Mouse (Mus musculus) midbrain, embryonic 14.5 days (tissue): ENCODE data around the gene Hoxa3. TPM values are rescaled to one million over a fixed set of nuclear protein-coding genes. Genes with fewer than 3 reads are reported as not detected.

Source experiments
- ATAC-seq: fragments of 200-750 bp; cut with Nextera tagmentation; 2 replicates; pipeline ENCODE4 v1.8.0; 2017; ENCODE audit warnings: moderate number of reproducible peaks, moderate library complexity; ENCODE audit not compliant: low FRiP score, low TSS enrichment
- DNase-seq: peaks from one replicate; pipeline ENCODE4 v3.0.0-alpha.2; 2015
- H3K27ac ChIP-seq: fragments of 300-500 bp; sonication (generic); replicated peaks from 2 replicates; pipeline ENCODE4 v1.5.1; 2014; ENCODE audit warnings: mild to moderate bottlenecking, low read depth, low read length, moderate library complexity
- H3K27me3 ChIP-seq: fragments of 300-500 bp; sonication (generic); 2 replicates; pipeline ENCODE4 v1.6.1; 2014; ENCODE audit warnings: low read length, control low read depth, mixed read lengths; ENCODE audit not compliant: control insufficient read depth, insufficient read depth
- H3K36me3 ChIP-seq: fragments of 300-500 bp; sonication (generic); 2 replicates; pipeline ENCODE4 v1.6.1; 2014; ENCODE audit warnings: low read length, control low read depth; ENCODE audit not compliant: control insufficient read depth, insufficient read depth
- H3K4me1 ChIP-seq: fragments of 300-500 bp; sonication (generic); 2 replicates; pipeline ENCODE4 v1.6.1; 2014; ENCODE audit warnings: mild to moderate bottlenecking, antibody characterized with exemption, low read length, control low read depth; ENCODE audit not compliant: control insufficient read depth, insufficient read depth
- H3K4me2 ChIP-seq: fragments of 300-500 bp; sonication (generic); 2 replicates; pipeline ENCODE4 v1.6.1; 2014; ENCODE audit warnings: mild to moderate bottlenecking, low read length, moderate library complexity
- H3K4me3 ChIP-seq: fragments of 300-500 bp; sonication (generic); replicated peaks from 2 replicates; pipeline ENCODE4 v1.5.1; 2014; ENCODE audit warnings: low read depth, low read length
- H3K9ac ChIP-seq: fragments of 300-500 bp; sonication (generic); replicated peaks from 2 replicates; pipeline ENCODE4 v1.6.1; 2014; ENCODE audit warnings: mild to moderate bottlenecking, low read length, moderate library complexity
- H3K9me3 ChIP-seq: fragments of 300-500 bp; sonication (generic); 2 replicates; pipeline ENCODE4 v1.6.1; 2016; ENCODE audit warnings: low read length, control low read depth, mixed read lengths; ENCODE audit not compliant: control insufficient read depth
- WGBS: fragments of 180-500 bp; shearing (Covaris S2); extraction: QIAGEN DNeasy Blood & Tissue Kit; methylation state at CpG from one replicate; pipeline ENCODE4 v1.1.7; 2014; 5-methylcytosine and 5-hydroxymethylcytosine counted together
- microRNA counts: library from miRNA; unstranded; fragments of <30 nt; microRNA quantifications from one replicate; lab custom pipeline; 2016
- microRNA-seq: library from miRNA; unstranded; fragments of <30 nt; microRNA quantifications from one replicate; pipeline ENCODE4, GENCODE M21; 2016
- polyA plus RNA-seq: library from polyadenylated mRNA; unstranded; fragments of >200 nt; fragmentation: Nextera tagmentation; extraction: Ambion mirVana; gene quantifications from 2 replicates; pipeline ENCODE4 v1.2.1, GENCODE M21; 2014

Gene Hoxa3
- polyA plus RNA-seq, 1 experiment from 2014 or later: not detected

DNA sequence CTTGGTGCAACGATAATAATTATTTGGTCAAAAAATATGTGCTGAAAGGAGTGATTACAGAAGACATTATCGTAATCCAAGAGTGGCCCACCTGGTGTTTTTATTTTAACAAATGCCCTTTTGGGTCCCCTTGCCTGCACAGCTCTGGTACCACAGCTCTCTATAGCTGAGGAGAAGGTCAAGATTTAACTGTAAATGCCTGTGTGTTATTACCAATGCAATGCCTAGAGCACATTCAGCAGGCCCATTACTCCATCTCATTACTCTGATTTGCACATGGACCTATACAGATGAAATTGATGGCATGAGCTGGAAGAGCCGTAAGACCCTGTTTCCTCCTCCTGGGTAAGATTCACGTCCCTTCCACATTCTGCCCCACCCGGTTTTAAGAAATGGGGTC, 74.0 kb downstream of the Hoxa3 start:
- Histone ChIP-seq H3K36me3 (no peaks in the 10 kb centered on the region), H3K9ac (no peak overlapping the region), H3K4me3 (no peak overlapping the region), H3K4me2 (no peak overlapping the region), H3K9me3 (no peaks in the 10 kb centered on the region), H3K27me3 (no peaks in the 10 kb centered on the region; the same call in 1 of the 2 replicates), H3K27ac (no peak overlapping the region), H3K4me1 (peaks cover 4% of the 10 kb centered on the region; the same call in 1 of the 2 replicates)
- ATAC-seq (no peak), DNase-seq (no peak)
- WGBS: 87% methylated on average over 5 of the region's 5 CpGs

DNA sequence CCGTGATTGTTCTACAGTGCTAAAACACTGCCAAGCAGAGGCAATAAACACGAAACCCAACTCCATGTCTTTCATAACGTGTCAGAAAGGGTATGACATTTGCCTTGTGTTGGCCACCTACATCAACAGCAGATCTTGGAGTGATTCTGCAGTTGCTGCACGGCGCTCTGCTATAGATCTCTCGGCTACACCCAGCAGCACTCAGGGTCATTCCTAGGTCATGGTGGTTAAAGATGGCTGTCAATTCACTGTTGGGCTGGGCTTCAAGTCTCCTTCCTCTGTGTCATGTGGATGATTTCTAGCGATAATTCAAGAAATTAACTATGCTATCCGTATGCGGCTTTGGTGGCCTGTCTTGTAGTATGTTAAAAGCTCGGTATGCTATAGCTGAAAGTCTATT, 74.6 kb downstream of the Hoxa3 start:
- Histone ChIP-seq H3K4me2 (no peak overlapping the region), H3K27me3 (no peaks in the 10 kb centered on the region; the same call in 1 of the 2 replicates), H3K27ac (no peak overlapping the region), H3K36me3 (no peaks in the 10 kb centered on the region), H3K4me1 (peaks cover 4% of the 10 kb centered on the region; the same call in 1 of the 2 replicates), H3K9ac (no peak overlapping the region), H3K9me3 (no peaks in the 10 kb centered on the region), H3K4me3 (no peak overlapping the region)
- 80% methylated on average over 10 of the region's 10 CpGs for WGBS
- ATAC-seq (no peak), DNase-seq (no peak)

DNA sequence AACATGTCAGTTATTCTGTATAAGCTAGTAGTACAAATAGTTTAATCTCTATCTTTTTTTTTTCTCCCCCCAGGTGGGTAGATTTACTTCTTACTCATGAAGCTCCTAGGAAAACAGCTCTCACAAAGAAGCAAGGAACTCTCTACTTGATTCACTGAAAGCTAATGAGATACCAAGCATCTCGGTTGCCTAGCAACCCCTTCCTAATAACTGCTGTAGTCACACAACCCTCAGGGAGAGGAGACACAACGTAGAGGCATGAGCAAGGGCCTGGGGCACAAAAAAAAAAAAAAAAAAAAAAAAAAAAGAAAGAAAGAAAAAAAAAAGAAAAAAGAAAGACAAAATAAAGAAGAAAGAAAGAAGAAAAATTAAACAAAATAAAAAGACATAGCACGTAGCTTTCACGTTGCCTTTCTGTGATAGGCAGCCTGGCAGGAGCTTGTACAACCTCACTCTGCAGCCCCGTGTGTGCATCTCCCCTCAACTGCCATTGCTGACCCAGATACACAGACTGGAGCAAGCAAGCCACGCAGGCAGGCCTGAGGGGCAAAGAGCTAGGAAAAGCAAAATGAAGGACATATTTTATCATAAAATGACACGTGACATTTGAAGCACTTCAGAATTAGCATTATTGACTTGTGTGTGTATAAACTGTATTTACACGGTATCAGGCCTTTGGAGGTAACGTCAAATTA, 75.1 kb downstream of the Hoxa3 start:
- H3K4me3 ChIP-seq: no peak overlapping the region
- no peak overlapping the region for H3K4me2 ChIP-seq
- no peaks in the 10 kb centered on the region for H3K36me3 ChIP-seq
- WGBS: 49% methylated on average over 9 of the region's 9 CpGs
- H3K27ac ChIP-seq: no peak overlapping the region
- peaks cover 4% of the 10 kb centered on the region; the same call in 1 of the 2 replicates for H3K4me1 ChIP-seq
- no peak overlapping the region for H3K9ac ChIP-seq
- ATAC-seq (no peak), DNase-seq (peak; percentile 88)
- no peaks in the 10 kb centered on the region; the same call in 1 of the 2 replicates for H3K27me3 ChIP-seq
- no peaks in the 10 kb centered on the region for H3K9me3 ChIP-seq

DNA sequence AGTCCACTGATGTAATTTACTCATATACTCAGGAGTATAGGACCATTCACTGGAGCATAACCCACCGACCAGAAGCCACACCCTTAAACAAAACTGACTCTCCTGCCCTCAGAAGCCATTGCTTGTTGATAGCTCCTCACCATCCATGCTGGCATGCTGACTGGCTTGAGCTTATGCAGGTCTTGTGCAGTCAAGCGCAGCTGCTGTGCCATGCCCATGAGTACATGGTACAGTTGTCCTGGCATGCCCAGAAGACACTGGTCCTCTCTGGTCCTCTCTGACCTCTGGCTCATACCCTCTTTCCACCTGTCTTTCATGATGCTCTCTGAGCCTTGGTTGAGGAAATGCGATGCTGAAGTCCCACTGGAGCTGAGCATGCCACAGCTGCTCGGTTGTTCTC, 89.5 kb downstream of the Hoxa3 start:
- Histone ChIP-seq H3K4me3 (no peak overlapping the region), H3K27ac (no peak overlapping the region), H3K27me3 (no peaks in the 10 kb centered on the region), H3K36me3 (no peaks in the 10 kb centered on the region), H3K4me1 (peaks cover 12% of the 10 kb centered on the region), H3K9me3 (no peaks in the 10 kb centered on the region), H3K4me2 (no peak overlapping the region), H3K9ac (no peak overlapping the region)
- ATAC-seq (no peak), DNase-seq (no peak)
- 85% methylated on average over 4 of the region's 4 CpGs for WGBS

DNA sequence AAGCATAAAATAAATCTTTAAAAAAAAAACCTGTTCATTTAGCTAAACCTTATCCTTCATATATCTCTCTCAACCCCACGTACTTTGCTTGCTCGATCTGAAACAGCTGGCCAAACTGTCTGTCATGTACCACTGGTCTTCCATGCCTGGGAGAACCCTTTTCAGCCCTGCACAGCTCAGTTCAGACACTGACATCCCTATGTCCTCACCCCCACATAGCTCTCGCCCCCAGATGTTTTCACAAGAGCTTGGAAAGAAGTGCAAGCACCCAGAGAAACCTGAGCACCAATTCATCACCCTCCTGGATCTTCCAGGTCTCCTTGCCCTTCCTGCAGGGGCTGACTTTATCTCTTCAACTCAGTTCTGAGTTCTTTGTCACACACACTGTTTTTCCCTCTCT, 92.0 kb downstream of the Hoxa3 start:
- H3K27me3 ChIP-seq: no peaks in the 10 kb centered on the region
- DNase-seq (no peak), ATAC-seq (no peak)
- no peaks in the 10 kb centered on the region for H3K36me3 ChIP-seq
- no peak overlapping the region for H3K4me3 ChIP-seq
- H3K9ac ChIP-seq: no peak overlapping the region
- no peak overlapping the region for H3K4me2 ChIP-seq
- H3K9me3 ChIP-seq: no peaks in the 10 kb centered on the region
- 73% methylated on average over 3 of the region's 3 CpGs for whole genome bisulfite sequencing
- H3K27ac ChIP-seq: no peak overlapping the region
- H3K4me1 ChIP-seq: peaks cover 16% of the 10 kb centered on the region

MicroRNAs encoded within 50 kb of the gene (microRNA counts, 519-probe panel; counts per million panel counts)
- microRNA mmu-miR-196b (lab: Ali Mortazavi, UCI): not detected

Small RNAs within 50 kb of the gene (microRNA-seq; reads per million reads assigned to microRNA genes)
- gene Mir196b: 18.4 reads per million, percentile 39 among the genes with 10 or more reads in this experiment

Other genes with a start within 250 kb of the Hoxa3 start
- 4.5 and 5.8 TPM in 2 replicates for gene Skap2, start 200.8 kb downstream of the Hoxa3 start, polyA plus RNA-seq
- gene Hoxa1, start 55.0 kb downstream of the Hoxa3 start, polyA plus RNA-seq: 0.26 and 0.61 TPM in 2 replicates
- gene Hoxa2, start 48.5 kb downstream of the Hoxa3 start, polyA plus RNA-seq: 0.12 and 0.20 TPM in 2 replicates
- not detected in 2 replicates for gene 5730596B20Rik, start 35.8 kb downstream of the Hoxa3 start, polyA plus RNA-seq
- not detected in 2 replicates for gene Hoxa4, start 21.6 kb downstream of the Hoxa3 start, polyA plus RNA-seq
- gene Hoxa5, start 8.7 kb downstream of the Hoxa3 start, polyA plus RNA-seq: not detected in 2 replicates
- not detected in 2 replicates for gene Hoxa6, start 4.6 kb downstream of the Hoxa3 start, polyA plus RNA-seq
- not detected in 2 replicates for gene Gm28308, start within 50 bp of the Hoxa3 start, polyA plus RNA-seq
- gene Hoxa7, start 8.5 kb upstream of the Hoxa3 start, polyA plus RNA-seq: not detected in 2 replicates
- not detected in 2 replicates for gene Hoxa9, start 17.8 kb upstream of the Hoxa3 start, polyA plus RNA-seq
- not detected in 2 replicates for gene Hoxa10, start 27.5 kb upstream of the Hoxa3 start, polyA plus RNA-seq
- gene Hoxa11, start 32.5 kb upstream of the Hoxa3 start, polyA plus RNA-seq: not detected in 2 replicates
- not detected in 2 replicates for gene Hoxa13, start 47.5 kb upstream of the Hoxa3 start, polyA plus RNA-seq
- gene Evx1, start 100.2 kb upstream of the Hoxa3 start, polyA plus RNA-seq: 1.3 and 1.5 TPM in 2 replicates